Mouse (Mus musculus): ENCODE results near the gene Ube2v1. TPM values are rescaled to one million over a fixed set of nuclear protein-coding genes. Genes with fewer than 3 reads are reported as not detected.

The Ube2v1 gene
- polyA plus RNA-seq, 1 experiment from 2014 or later: 184 TPM

GRCm38 (mm10) chr2:167642164-167642563 lies 10.3 kb upstream of the Ube2v1 start:
- Histone ChIP-seq H3K9ac (replicated peaks; ENCODE audit: low read depth) (no peak overlapping the region), H3K9me3 (ENCODE audit: low read length) (no peaks in the 10 kb centered on the region), H3K4me1 (ENCODE audit: insufficient read depth, low read depth, low read length) (no peaks in the 10 kb centered on the region), H3K4me3 (ENCODE audit: low read depth, low read length) (no peak overlapping the region), H3K36me3 (ENCODE audit: insufficient read depth, low read length) (no peaks in the 10 kb centered on the region; the same call in 1 of the 2 replicates), H3K27me3 (replicated peaks; ENCODE audit: insufficient read depth, low read length) (no peaks in the 10 kb centered on the region), H3K27ac (ENCODE audit: low read length) (no peak overlapping the region), H3K4me2 (replicated peaks; ENCODE audit: low read depth, low read length) (no peak overlapping the region)
- no peak for ATAC-seq
- TF ChIP-seq EP300 (IDR thresholded peaks at IDR 0.05) (no peak), CTCF (IDR thresholded peaks at IDR 0.05) (no peak)
- 89% methylated on average over 6 of the region's 6 CpGs for WGBS
- DNase-seq (ENCODE audit: low spot score): no peak

- H3K9me3 ChIP-seq (ENCODE audit: low read length): no peaks in the 10 kb centered on the region
- H3K4me1 ChIP-seq (ENCODE audit: insufficient read depth, low read depth, low read length): no peaks in the 10 kb centered on the region
- ATAC-seq: peak; percentile 66
- TF ChIP-seq EP300 (IDR thresholded peaks at IDR 0.05): no peak
- TF ChIP-seq CTCF (IDR thresholded peaks at IDR 0.05): peak; percentile 87
- peak; percentile 66 for DNase-seq (ENCODE audit: low spot score)
- H3K4me3 ChIP-seq (ENCODE audit: low read depth, low read length): no peak overlapping the region
- H3K27ac ChIP-seq (ENCODE audit: low read length): no peak overlapping the region
- WGBS: 44% methylated on average over 8 of the region's 8 CpGs
- H3K4me2 ChIP-seq (replicated peaks; ENCODE audit: low read depth, low read length): no peak overlapping the region
- no peaks in the 10 kb centered on the region for H3K27me3 ChIP-seq (replicated peaks; ENCODE audit: insufficient read depth, low read length)
- no peaks in the 10 kb centered on the region; the same call in 1 of the 2 replicates for H3K36me3 ChIP-seq (ENCODE audit: insufficient read depth, low read length)
- H3K9ac ChIP-seq (replicated peaks; ENCODE audit: low read depth): no peak overlapping the region
Observed at GRCm38 (mm10) chr2:167641337-167641736, 9.4 kb upstream of the Ube2v1 start.

DNA sequence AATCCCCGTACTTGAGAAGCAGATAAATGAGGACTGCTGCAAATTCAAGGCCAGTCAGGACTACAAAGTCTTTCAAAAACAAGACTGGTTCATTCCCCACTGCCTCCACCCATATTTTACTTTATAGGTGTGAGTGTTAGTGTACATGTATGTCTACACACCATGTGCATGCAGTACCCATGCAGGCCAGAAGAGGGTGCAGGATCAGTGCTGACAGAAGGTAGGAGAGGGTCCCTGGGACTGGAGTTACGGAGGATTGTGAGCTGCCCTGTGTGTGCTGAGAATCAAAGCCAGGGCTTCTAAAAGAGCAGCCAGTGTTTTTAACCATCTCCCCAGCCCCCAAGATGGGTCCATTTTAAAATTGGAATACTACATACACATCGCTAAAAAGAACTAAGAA lies 8.4 kb upstream of the Ube2v1 start:
- Histone ChIP-seq H3K9me3 (ENCODE audit: low read length) (no peaks in the 10 kb centered on the region), H3K4me3 (ENCODE audit: low read depth, low read length) (no peak overlapping the region), H3K27me3 (replicated peaks; ENCODE audit: insufficient read depth, low read length) (no peaks in the 10 kb centered on the region), H3K4me2 (replicated peaks; ENCODE audit: low read depth, low read length) (no peak overlapping the region), H3K4me1 (ENCODE audit: insufficient read depth, low read depth, low read length) (no peaks in the 10 kb centered on the region), H3K27ac (ENCODE audit: low read length) (no peak overlapping the region), H3K9ac (replicated peaks; ENCODE audit: low read depth) (no peak overlapping the region), H3K36me3 (ENCODE audit: insufficient read depth, low read length) (no peaks in the 10 kb centered on the region; the same call in 1 of the 2 replicates)
- 79% methylated on average over 3 of the region's 3 CpGs for WGBS
- no peak for ATAC-seq
- DNase-seq (ENCODE audit: low spot score): peak; percentile 50
- TF ChIP-seq CTCF (IDR thresholded peaks at IDR 0.05) (peak; percentile 81), EP300 (IDR thresholded peaks at IDR 0.05) (no peak)

GRCm38 (mm10) chr2:167634865-167635512 lies 3.1 kb upstream of the Ube2v1 start:
- no peaks in the 10 kb centered on the region for H3K9me3 ChIP-seq (ENCODE audit: low read length)
- H3K27ac ChIP-seq (ENCODE audit: low read length): no peak overlapping the region
- no peak for ATAC-seq
- no peak overlapping the region for H3K9ac ChIP-seq (replicated peaks; ENCODE audit: low read depth)
- TF ChIP-seq EP300 (IDR thresholded peaks at IDR 0.05) (no peak), CTCF (IDR thresholded peaks at IDR 0.05) (no peak)
- DNase-seq (ENCODE audit: low spot score): no peak
- no peaks in the 10 kb centered on the region for H3K27me3 ChIP-seq (replicated peaks; ENCODE audit: insufficient read depth, low read length)
- H3K4me2 ChIP-seq (replicated peaks; ENCODE audit: low read depth, low read length): peak overlapping the region; percentile 52
- H3K4me3 ChIP-seq (ENCODE audit: low read depth, low read length): no peak overlapping the region
- 73% methylated on average over 7 of the region's 7 CpGs for WGBS
- no peaks in the 10 kb centered on the region for H3K36me3 ChIP-seq (ENCODE audit: insufficient read depth, low read length)
- H3K4me1 ChIP-seq (ENCODE audit: insufficient read depth, low read depth, low read length): peaks cover 13% of the 10 kb centered on the region

- Histone ChIP-seq H3K4me1 (ENCODE audit: insufficient read depth, low read depth, low read length) (peaks cover 19% of the 10 kb centered on the region), H3K27ac (ENCODE audit: low read length) (peak overlapping the region; percentile 43; the same call in 1 of the 2 replicates), H3K9me3 (ENCODE audit: low read length) (no peaks in the 10 kb centered on the region), H3K9ac (replicated peaks; ENCODE audit: low read depth) (no peak overlapping the region), H3K4me2 (replicated peaks; ENCODE audit: low read depth, low read length) (peak overlapping the region; percentile 52), H3K36me3 (ENCODE audit: insufficient read depth, low read length) (no peaks in the 10 kb centered on the region), H3K4me3 (ENCODE audit: low read depth, low read length) (no peak overlapping the region), H3K27me3 (replicated peaks; ENCODE audit: insufficient read depth, low read length) (no peaks in the 10 kb centered on the region)
- ATAC-seq (peak; percentile 82), DNase-seq (ENCODE audit: low spot score) (peak; percentile 99)
- TF ChIP-seq EP300 (IDR thresholded peaks at IDR 0.05): no peak; the same call in 1 of the 2 replicates
- TF ChIP-seq CTCF (IDR thresholded peaks at IDR 0.05): no peak
- 0% methylated on average over 15 of the region's 15 CpGs for WGBS
Observed at GRCm38 (mm10) chr2:167634338-167634770, 2.5 kb upstream of the Ube2v1 start.

- DNase-seq (ENCODE audit: low spot score) (no peak), ATAC-seq (no peak)
- Histone ChIP-seq H3K9ac (replicated peaks; ENCODE audit: low read depth) (no peak overlapping the region), H3K27me3 (replicated peaks; ENCODE audit: insufficient read depth, low read length) (no peaks in the 10 kb centered on the region), H3K4me3 (ENCODE audit: low read depth, low read length) (no peak overlapping the region), H3K36me3 (ENCODE audit: insufficient read depth, low read length) (no peaks in the 10 kb centered on the region), H3K4me1 (ENCODE audit: insufficient read depth, low read depth, low read length) (peaks cover 28% of the 10 kb centered on the region), H3K9me3 (ENCODE audit: low read length) (no peaks in the 10 kb centered on the region), H3K27ac (ENCODE audit: low read length) (no peak overlapping the region), H3K4me2 (replicated peaks; ENCODE audit: low read depth, low read length) (no peak overlapping the region)
- TF ChIP-seq CTCF (IDR thresholded peaks at IDR 0.05): no peak
- TF ChIP-seq EP300 (IDR thresholded peaks at IDR 0.05): no peak
- 61% methylated on average over 6 of the region's 6 CpGs for WGBS
Observed at GRCm38 (mm10) chr2:167633537-167633872, 1.6 kb upstream of the Ube2v1 start.
